Mouse (Mus musculus): ENCODE measurements around the gene Pknox1. TPM values are rescaled to one million over a fixed set of nuclear protein-coding genes. Genes with fewer than 3 reads are reported as not detected.
"Not testable (repeated sequence)": the region's sequence is repeated elsewhere in the genome, so short reads cannot be mapped to it uniquely, and the experiment has no call there.

Pknox1 gene
- polyA plus RNA-seq, 1 experiment = 0.36 TPM

- H3K9me3 ChIP-seq (ENCODE audit: control insufficient read depth, low read length) = no peaks in the 10 kb centered on the region
These were observed 17.9 kb upstream of the Pknox1 start for GRCm38 (mm10) chr17:31546444-31547196.

DNA sequence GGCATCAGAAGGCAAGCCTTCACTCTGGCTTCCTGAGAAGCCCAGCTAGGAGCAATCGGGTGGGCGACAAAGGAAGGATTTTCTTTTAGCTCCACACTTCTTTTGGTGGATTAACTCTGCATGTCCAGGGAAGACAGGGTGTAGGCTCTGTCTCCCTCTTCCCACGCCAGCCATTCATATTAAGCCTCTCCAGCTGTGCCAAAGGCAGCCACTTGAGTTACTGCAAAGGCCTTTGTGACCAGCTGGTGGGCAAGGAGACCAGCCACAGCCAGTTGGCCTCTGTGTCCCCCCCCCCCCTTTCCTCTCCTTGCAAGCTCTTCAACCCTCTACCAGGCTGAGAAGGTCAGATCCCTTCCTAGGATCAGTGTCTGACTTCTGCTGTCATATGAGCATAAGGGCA is 16.6 kb upstream of the Pknox1 start:
- H3K36me3 ChIP-seq (ENCODE audit: control insufficient read depth) = no peaks in the 10 kb centered on the region
- H3K4me3 ChIP-seq (replicated peaks) = no peak overlapping the region

More at GRCm38 (mm10) chr17:31546444-31547196, 17.9 kb upstream of the Pknox1 start:
- Histone ChIP-seq H3K4me3 (replicated peaks) (no peak overlapping the region), H3K27me3 (ENCODE audit: control insufficient read depth) (no peaks in the 10 kb centered on the region), H3K4me1 (ENCODE audit: control insufficient read depth) (no peaks in the 10 kb centered on the region), H3K36me3 (ENCODE audit: control insufficient read depth) (no peaks in the 10 kb centered on the region)
- no peak for TF ChIP-seq GATA1 (IDR thresholded peaks at IDR 0.05; ENCODE audit: low read length)

GRCm38 (mm10) chr17:31549389-31549788 is 15.1 kb upstream of the Pknox1 start:
- no peak overlapping the region for H3K4me3 ChIP-seq (replicated peaks)
- no peaks in the 10 kb centered on the region for H3K4me1 ChIP-seq (ENCODE audit: control insufficient read depth)
- no peaks in the 10 kb centered on the region for H3K27me3 ChIP-seq (ENCODE audit: control insufficient read depth)
- no peaks in the 10 kb centered on the region for H3K36me3 ChIP-seq (ENCODE audit: control insufficient read depth)
- TF ChIP-seq TAL1 (IDR thresholded peaks at IDR 0.05; ENCODE audit: low read length) = no peak
- no peak for TF ChIP-seq GATA1 (IDR thresholded peaks at IDR 0.05; ENCODE audit: low read length)
- no peaks in the 10 kb centered on the region for H3K9me3 ChIP-seq (ENCODE audit: control insufficient read depth, low read length)

More for the DNA sequence above, 16.6 kb upstream of the Pknox1 start:
- no peaks in the 10 kb centered on the region for H3K27me3 ChIP-seq (ENCODE audit: control insufficient read depth)
- TF ChIP-seq TAL1 (IDR thresholded peaks at IDR 0.05; ENCODE audit: low read length) = no peak
- no peak for TF ChIP-seq GATA1 (IDR thresholded peaks at IDR 0.05; ENCODE audit: low read length)
- H3K9me3 ChIP-seq (ENCODE audit: control insufficient read depth, low read length) = no peaks in the 10 kb centered on the region
- no peaks in the 10 kb centered on the region for H3K4me1 ChIP-seq (ENCODE audit: control insufficient read depth)

GRCm38 (mm10) chr17:31552601-31553000 is 11.9 kb upstream of the Pknox1 start:
- not testable (repeated sequence) for H3K9me3 ChIP-seq (ENCODE audit: control insufficient read depth, low read length); H3K36me3 ChIP-seq (ENCODE audit: control insufficient read depth); H3K4me3 ChIP-seq (replicated peaks); H3K4me1 ChIP-seq (ENCODE audit: control insufficient read depth); H3K27me3 ChIP-seq (ENCODE audit: control insufficient read depth)

DNA sequence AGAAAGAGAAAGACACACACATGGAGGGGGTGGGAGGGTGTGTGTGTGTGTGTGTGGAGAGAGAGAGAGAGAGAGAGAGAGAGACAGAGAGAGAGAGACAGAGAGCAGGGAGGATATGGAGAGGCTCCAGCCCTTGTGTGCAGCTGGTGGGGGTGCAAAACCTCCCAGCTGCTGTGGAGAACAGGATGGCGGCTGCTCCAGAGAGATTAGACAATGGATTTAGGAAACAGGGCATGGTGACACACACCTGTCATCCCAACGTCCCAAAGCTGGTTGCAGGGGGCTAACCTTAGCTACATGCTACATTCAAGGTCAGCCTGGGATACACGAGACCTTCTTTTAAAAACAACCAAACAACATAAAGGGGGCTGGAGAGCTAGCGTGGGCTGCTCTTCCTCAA is 8.3 kb upstream of the Pknox1 start:
- H3K27me3 ChIP-seq (ENCODE audit: control insufficient read depth) = no peaks in the 10 kb centered on the region
- no peaks in the 10 kb centered on the region for H3K36me3 ChIP-seq (ENCODE audit: control insufficient read depth)
- H3K4me3 ChIP-seq (replicated peaks) = no peak overlapping the region
- no peaks in the 10 kb centered on the region for H3K9me3 ChIP-seq (ENCODE audit: control insufficient read depth, low read length)
- TF ChIP-seq TAL1 (IDR thresholded peaks at IDR 0.05; ENCODE audit: low read length) = no peak
- TF ChIP-seq GATA1 (IDR thresholded peaks at IDR 0.05; ENCODE audit: low read length) = no peak
- H3K4me1 ChIP-seq (ENCODE audit: control insufficient read depth) = no peaks in the 10 kb centered on the region

DNA sequence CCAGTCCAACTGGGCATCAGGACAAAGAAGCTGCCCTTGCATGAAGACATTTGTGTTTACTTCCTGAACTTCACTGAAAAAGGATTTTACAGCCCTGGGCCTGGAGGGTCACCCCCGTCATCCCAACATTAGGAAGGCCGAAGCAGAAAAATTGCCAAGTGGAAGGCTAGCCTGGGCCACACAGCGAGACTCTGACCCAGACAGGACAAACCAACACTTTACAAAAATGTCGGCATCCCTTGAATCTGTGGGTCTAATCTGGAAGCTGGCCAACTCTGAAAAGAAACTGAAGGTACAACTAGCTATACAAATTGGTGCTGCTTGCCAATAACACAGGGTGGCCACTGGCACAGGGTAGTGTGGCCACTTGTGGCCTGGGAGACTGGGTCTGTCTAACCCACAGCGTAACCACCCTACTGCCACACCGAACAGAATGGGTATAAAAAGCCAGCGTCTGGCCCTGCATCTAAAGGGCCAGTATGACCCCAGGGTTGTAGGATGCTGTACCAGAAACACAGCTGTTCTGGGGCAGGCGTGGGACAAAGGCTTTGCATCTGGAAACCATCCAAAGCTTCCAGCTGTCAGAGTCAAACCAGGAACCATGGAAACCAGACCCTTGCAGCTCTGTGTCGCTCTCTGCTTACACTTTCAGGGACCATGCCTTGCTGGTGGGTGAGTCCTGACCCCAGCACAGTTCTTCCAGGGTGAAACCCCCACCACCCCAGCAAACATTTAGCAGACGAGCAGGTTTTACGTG is 7.2 kb upstream of the Pknox1 start:
- Histone ChIP-seq H3K27me3 (ENCODE audit: control insufficient read depth) (no peaks in the 10 kb centered on the region), H3K4me3 (replicated peaks) (no peak overlapping the region), H3K36me3 (ENCODE audit: control insufficient read depth) (no peaks in the 10 kb centered on the region), H3K4me1 (ENCODE audit: control insufficient read depth) (no peaks in the 10 kb centered on the region), H3K9me3 (ENCODE audit: control insufficient read depth, low read length) (no peaks in the 10 kb centered on the region)
- TF ChIP-seq TAL1 (IDR thresholded peaks at IDR 0.05; ENCODE audit: low read length) (no peak), GATA1 (IDR thresholded peaks at IDR 0.05; ENCODE audit: low read length) (no peak)

DNA sequence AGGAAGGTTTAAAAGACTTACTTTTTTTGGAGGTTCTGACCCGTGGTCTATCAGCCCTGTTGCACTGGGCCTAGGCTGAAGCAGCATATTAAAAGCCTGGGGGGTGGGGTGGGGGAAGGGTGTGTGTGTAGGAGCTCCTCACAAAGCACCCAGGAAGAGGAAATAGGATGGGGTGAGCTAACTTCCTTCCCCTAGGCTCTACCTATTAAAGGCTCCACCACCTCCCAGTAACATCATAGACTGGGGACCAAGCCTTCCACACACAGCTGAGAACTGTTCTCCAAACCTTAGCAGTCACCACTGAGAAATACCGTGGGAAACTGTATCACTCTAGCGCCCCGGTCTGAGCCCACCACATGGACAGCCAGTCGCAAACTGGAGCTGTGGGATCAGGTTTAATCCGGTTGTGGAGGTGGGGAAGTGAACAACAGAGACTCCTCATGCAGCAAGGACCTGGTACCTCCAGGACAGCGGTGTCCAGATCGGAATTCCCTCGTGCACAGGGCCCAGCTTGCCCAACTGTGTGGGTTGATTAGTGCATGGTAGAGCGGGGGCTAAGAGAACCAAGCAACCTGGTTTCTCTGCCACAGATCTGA is 6.5 kb upstream of the Pknox1 start:
- Histone ChIP-seq H3K4me1 (ENCODE audit: control insufficient read depth) (peaks cover 3% of the 10 kb centered on the region), H3K9me3 (ENCODE audit: control insufficient read depth, low read length) (no peaks in the 10 kb centered on the region), H3K36me3 (ENCODE audit: control insufficient read depth) (no peaks in the 10 kb centered on the region), H3K27me3 (ENCODE audit: control insufficient read depth) (no peaks in the 10 kb centered on the region), H3K4me3 (replicated peaks) (no peak overlapping the region)
- TF ChIP-seq TAL1 (IDR thresholded peaks at IDR 0.05; ENCODE audit: low read length) (no peak), GATA1 (IDR thresholded peaks at IDR 0.05; ENCODE audit: low read length) (no peak)

DNA sequence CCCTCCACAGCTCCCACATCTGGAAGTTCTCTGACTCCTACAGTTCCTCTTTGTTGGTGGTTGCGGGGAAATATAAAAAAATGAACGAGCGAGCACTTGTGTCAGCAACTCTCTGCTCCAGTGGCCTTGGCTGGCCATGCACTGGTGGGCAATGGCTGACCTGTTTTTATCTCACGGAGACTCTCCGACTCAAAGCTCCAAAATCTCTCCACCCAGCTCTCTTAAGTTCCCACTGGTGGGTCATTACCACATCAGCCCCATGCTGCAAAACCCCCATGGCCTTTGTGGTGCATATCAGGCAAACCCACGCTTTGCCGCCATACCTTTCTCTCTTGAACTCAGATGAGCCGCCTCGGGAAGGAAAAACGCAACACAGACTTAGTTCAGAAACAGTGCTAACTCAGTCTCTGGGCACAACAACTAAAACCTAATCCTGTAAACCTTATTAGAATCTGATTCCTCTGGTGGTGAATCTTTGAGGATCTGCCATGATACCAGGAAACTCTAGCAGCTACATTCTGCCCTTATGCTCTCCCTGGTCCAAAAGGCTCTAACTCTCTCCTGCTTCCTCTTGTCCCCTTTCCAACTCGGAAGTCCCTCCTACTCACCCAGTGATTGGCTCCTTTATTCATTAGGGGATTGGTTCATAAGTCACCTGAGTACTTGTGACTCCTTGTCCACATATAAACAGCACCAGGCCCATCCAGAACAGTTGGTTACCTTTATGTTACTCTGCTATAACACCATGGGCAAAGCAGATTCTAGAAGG is 5.3 kb upstream of the Pknox1 start:
- Histone ChIP-seq H3K4me3 (replicated peaks) (no peak overlapping the region), H3K9me3 (ENCODE audit: control insufficient read depth, low read length) (no peaks in the 10 kb centered on the region), H3K4me1 (ENCODE audit: control insufficient read depth) (peaks cover 13% of the 10 kb centered on the region), H3K27me3 (ENCODE audit: control insufficient read depth) (no peaks in the 10 kb centered on the region), H3K36me3 (ENCODE audit: control insufficient read depth) (no peaks in the 10 kb centered on the region)
- TF ChIP-seq TAL1 (IDR thresholded peaks at IDR 0.05; ENCODE audit: low read length) (no peak), GATA1 (IDR thresholded peaks at IDR 0.05; ENCODE audit: low read length) (no peak)

DNA sequence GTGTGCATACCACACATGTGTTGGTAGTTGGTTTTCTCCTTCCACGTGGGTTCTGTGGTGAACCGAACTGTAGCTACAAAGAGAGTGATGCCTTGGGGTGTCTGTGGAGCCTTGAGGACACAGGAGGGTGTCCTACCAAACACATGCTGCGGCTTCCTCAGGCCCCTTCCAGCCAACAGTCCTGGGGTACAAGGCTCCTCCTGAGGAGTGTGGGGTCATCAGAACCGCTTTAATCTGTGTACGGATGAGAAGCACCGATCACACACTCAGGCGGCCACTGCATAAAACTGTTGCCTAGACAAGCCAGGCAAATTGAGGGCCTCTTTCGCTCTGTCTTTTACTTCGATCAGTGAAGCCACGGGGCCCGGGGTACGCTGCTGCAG is 911 bp upstream of the Pknox1 start:
- H3K27me3 ChIP-seq (ENCODE audit: control insufficient read depth) = no peaks in the 10 kb centered on the region
- no peak for TF ChIP-seq TAL1 (IDR thresholded peaks at IDR 0.05; ENCODE audit: low read length)
- no peak for TF ChIP-seq GATA1 (IDR thresholded peaks at IDR 0.05; ENCODE audit: low read length)
- peaks cover 40% of the 10 kb centered on the region for H3K4me1 ChIP-seq (ENCODE audit: control insufficient read depth)
- H3K4me3 ChIP-seq (replicated peaks) = peak overlapping the region; percentile 71
- peaks cover 12% of the 10 kb centered on the region for H3K36me3 ChIP-seq (ENCODE audit: control insufficient read depth)
- no peaks in the 10 kb centered on the region for H3K9me3 ChIP-seq (ENCODE audit: control insufficient read depth, low read length)

Measured in erythroblast, embryonic 14.5 days (primary cell).